Mouse (Mus musculus) heart, adult 9 months (tissue): ENCODE measurements around the gene Cntn4.
"Not testable (repeated sequence)": the region's sequence is repeated elsewhere in the genome, so short reads cannot be mapped to it uniquely, and the experiment has no call there.

Experiments used
- DNase-seq, 2 experiments: peaks; one replicate each; pipeline ENCODE4 v3.0.0; 2022; ENCODE audit warnings: low spot score in 2 of 2

Gene Cntn4

GRCm38 (mm10) chr6:106332466-106332865, 655.0 kb downstream of the Cntn4 start:
- no peak for DNase-seq

- DNase-seq, result no peak
These were observed 655.5 kb downstream of the Cntn4 start for GRCm38 (mm10) chr6:106332933-106333332.

GRCm38 (mm10) chr6:106335066-106335465, 657.6 kb downstream of the Cntn4 start:
- no peak for DNase-seq

- DNase-seq, result no peak
These were observed 659.3 kb downstream of the Cntn4 start for GRCm38 (mm10) chr6:106336805-106337204.

- no peak for DNase-seq
These were observed 660.4 kb downstream of the Cntn4 start for GRCm38 (mm10) chr6:106337829-106338228.

GRCm38 (mm10) chr6:106341114-106341513, 663.7 kb downstream of the Cntn4 start:
- no peak for DNase-seq

- no peak for DNase-seq
These were observed 672.6 kb downstream of the Cntn4 start for GRCm38 (mm10) chr6:106350072-106350471.

- DNase-seq, result no peak
These were observed 673.9 kb downstream of the Cntn4 start for GRCm38 (mm10) chr6:106351389-106351788.

GRCm38 (mm10) chr6:106358801-106359200, 681.3 kb downstream of the Cntn4 start:
- not testable (repeated sequence) for DNase-seq

- no peak for DNase-seq
These were observed 704.0 kb downstream of the Cntn4 start for GRCm38 (mm10) chr6:106381288-106382025.

GRCm38 (mm10) chr6:106387833-106388406, 710.5 kb downstream of the Cntn4 start:
- DNase-seq, result no peak

- no peak for DNase-seq
These were observed 730.6 kb downstream of the Cntn4 start for GRCm38 (mm10) chr6:106408014-106408413.

- no peak for DNase-seq
These were observed 731.2 kb downstream of the Cntn4 start for GRCm38 (mm10) chr6:106408634-106409033.

GRCm38 (mm10) chr6:106422947-106423346, 745.5 kb downstream of the Cntn4 start:
- DNase-seq, result no peak

GRCm38 (mm10) chr6:106423471-106423870, 746.0 kb downstream of the Cntn4 start:
- no peak for DNase-seq

GRCm38 (mm10) chr6:106426615-106427014, 749.2 kb downstream of the Cntn4 start:
- DNase-seq, result no peak

GRCm38 (mm10) chr6:106431466-106431865, 754.0 kb downstream of the Cntn4 start:
- DNase-seq, result no peak

- no peak for DNase-seq
These were observed 763.3 kb downstream of the Cntn4 start for GRCm38 (mm10) chr6:106440786-106441185.

- DNase-seq, result no peak
These were observed 763.8 kb downstream of the Cntn4 start for GRCm38 (mm10) chr6:106441246-106441645.

- DNase-seq, result no peak
These were observed 776.8 kb downstream of the Cntn4 start for GRCm38 (mm10) chr6:106454131-106454838.

- DNase-seq, result no peak
These were observed 778.2 kb downstream of the Cntn4 start for GRCm38 (mm10) chr6:106455616-106456015.

GRCm38 (mm10) chr6:106458166-106458565, 780.7 kb downstream of the Cntn4 start:
- DNase-seq, result no peak

- no peak for DNase-seq
These were observed 784.9 kb downstream of the Cntn4 start for GRCm38 (mm10) chr6:106462403-106462802.
